Mouse (Mus musculus): ENCODE results near the gene 1700020N15Rik. TPM values are rescaled to one million over a fixed set of nuclear protein-coding genes. Genes with fewer than 3 reads are reported as not detected.
"Not testable (repeated sequence)": the region's sequence is repeated elsewhere in the genome, so short reads cannot be mapped to it uniquely, and the experiment has no call there.

1700020N15Rik gene
- not detected for total RNA-seq (2021)
- long read RNA-seq, experiment 1: 0 reads
- long read RNA-seq, experiment 2: 0 reads

DNA sequence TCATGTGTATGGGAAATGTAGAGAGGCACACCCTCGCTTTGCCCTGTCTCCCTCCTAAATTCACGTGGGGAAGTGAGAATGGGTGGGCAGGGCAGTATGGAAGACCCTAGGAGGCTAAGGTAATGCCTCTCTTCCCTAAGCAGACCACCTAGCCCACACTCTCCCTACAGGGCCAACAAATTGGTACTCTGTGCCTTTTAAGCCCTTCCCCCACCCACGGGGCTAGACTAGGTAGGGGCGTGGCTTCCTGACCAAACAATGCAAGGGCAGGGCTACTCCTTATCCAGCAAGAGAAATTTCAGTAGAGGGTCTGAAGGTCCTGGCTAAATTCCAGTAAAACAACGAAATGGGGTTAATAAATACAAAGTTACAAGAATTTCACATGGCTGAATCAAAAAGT, at the start of gene 1700020N15Rik:
TSS of gene 1700020N15Rik (plus strand) at position 301 of the 400 bp plus-strand sequence.
- DNase-seq: not testable (repeated sequence)
- intact Hi-C loops (cut with DNase I): loop anchor here (10.0 kb wide), 1 partner anchor 1050 kb away; the partner anchor contains the start of gene Gm6812

DNA sequence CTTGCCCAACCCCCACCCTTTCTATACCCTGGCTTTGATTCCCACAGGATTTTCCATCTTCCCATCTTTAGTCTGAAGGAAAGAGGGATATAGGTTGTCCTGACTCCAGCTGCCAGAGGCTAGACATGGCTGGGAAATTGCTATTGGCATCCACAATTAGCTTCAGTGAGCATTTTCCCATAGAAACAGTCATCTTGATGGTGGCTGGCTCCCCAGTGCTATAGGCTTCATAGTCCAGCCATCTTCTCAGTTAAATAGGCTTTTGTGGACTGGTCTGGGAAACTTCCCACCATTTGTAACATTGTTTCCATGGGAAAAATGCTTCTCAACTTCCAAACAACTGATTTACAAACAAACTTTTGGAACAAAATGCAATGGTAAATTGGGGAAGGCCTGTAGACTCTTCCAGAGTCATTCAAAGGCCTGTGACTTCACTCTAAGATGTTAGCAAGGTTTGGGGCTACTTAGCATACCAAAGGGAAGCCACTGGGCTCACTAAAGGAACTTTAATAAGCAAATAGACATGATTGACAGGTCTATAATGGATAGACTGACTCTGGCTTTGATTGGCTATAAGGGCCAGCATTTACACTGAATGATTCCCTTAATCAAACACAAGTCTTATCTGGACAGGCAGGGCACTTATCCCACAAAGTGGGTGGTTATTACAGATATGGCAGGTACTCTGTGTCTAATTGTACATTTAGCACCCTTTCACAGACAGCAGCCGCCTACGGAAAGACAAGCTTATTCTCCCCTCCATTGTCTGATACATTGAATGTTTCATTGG, 31.9 kb downstream of the 1700020N15Rik start:
- intact Hi-C loops (cut with DNase I): no loop called here

More for the DNA sequence above, 31.9 kb downstream of the 1700020N15Rik start:
- no peak for DNase-seq
